Mouse (Mus musculus) gastrocnemius, postnatal 4 days (tissue): ENCODE measurements at regions not wholly inside any gene's neighbourhood (a gene's known extent, or its start where the extent isn't known, plus 50 kb on each side); places are given as distances from the start of the nearest gene placed in this dataset.
A peak's percentile ranks its signal among the peaks of the same experiment; 100 is the strongest.

Experiments used
- DNase-seq, 2 experiments: peaks; one replicate each; pipeline ENCODE4 v3.0.0; 2021 to 2022; ENCODE audit warnings: low spot score in 2 of 2, mixed read lengths in 2 of 2

- DNase-seq = no peak
Observed at GRCm38 (mm10) chr13:11293750-11294149, 813.0 kb downstream of the Ryr2 start.

- no peak for DNase-seq
Observed at GRCm38 (mm10) chr13:11273896-11274295, 832.8 kb downstream of the Ryr2 start.

- peak in 1 of 2 experiments; percentile 11 for DNase-seq
Observed at GRCm38 (mm10) chr13:11268673-11269340, 837.9 kb downstream of the Ryr2 start.

GRCm38 (mm10) chr13:11247541-11247940, 859.2 kb downstream of the Ryr2 start:
- DNase-seq = no peak

GRCm38 (mm10) chr13:11216671-11217330, 856.2 kb upstream of the Chrm3 start:
- no peak for DNase-seq

GRCm38 (mm10) chr13:11210109-11210508, 849.5 kb upstream of the Chrm3 start:
- no peak for DNase-seq

GRCm38 (mm10) chr13:11205216-11205786, 844.7 kb upstream of the Chrm3 start:
- DNase-seq = no peak

GRCm38 (mm10) chr13:11201978-11202377, 841.3 kb upstream of the Chrm3 start:
- DNase-seq = no peak

- DNase-seq = no peak
Observed at GRCm38 (mm10) chr13:11192471-11192870, 831.8 kb upstream of the Chrm3 start.

- DNase-seq = no peak
Observed at GRCm38 (mm10) chr13:11181191-11181590, 820.5 kb upstream of the Chrm3 start.

GRCm38 (mm10) chr13:11180356-11180755, 819.7 kb upstream of the Chrm3 start:
- no peak for DNase-seq

GRCm38 (mm10) chr13:11178586-11178985, 817.9 kb upstream of the Chrm3 start:
- no peak for DNase-seq

- no peak for DNase-seq
Observed at GRCm38 (mm10) chr13:11177642-11178420, 817.2 kb upstream of the Chrm3 start.

GRCm38 (mm10) chr13:11167115-11167514, 806.5 kb upstream of the Chrm3 start:
- DNase-seq = no peak

GRCm38 (mm10) chr13:11164130-11164529, 803.5 kb upstream of the Chrm3 start:
- DNase-seq = no peak

GRCm38 (mm10) chr13:11147268-11147667, 786.6 kb upstream of the Chrm3 start:
- no peak for DNase-seq

GRCm38 (mm10) chr13:11107693-11108092, 747.0 kb upstream of the Chrm3 start:
- no peak for DNase-seq

- no peak for DNase-seq
Observed at GRCm38 (mm10) chr13:11106426-11106825, 745.8 kb upstream of the Chrm3 start.

GRCm38 (mm10) chr13:11105571-11105970, 744.9 kb upstream of the Chrm3 start:
- DNase-seq = no peak

- DNase-seq = no peak
Observed at GRCm38 (mm10) chr13:11099586-11099950, 738.9 kb upstream of the Chrm3 start.

- no peak for DNase-seq
Observed at GRCm38 (mm10) chr13:11098899-11099585, 738.4 kb upstream of the Chrm3 start.
